Mouse (Mus musculus) cortical plate, adult 2 months (tissue): Measurements from ENCODE around the gene Pbx2. TPM values are rescaled to one million over a fixed set of nuclear protein-coding genes. Genes with fewer than 3 reads are reported as not detected.

Experiments
- H3K27ac ChIP-seq: fragments of 200-500 bp; 2 replicates; pipeline ENCODE4 v1.5.1; 2012; ENCODE audit warnings: low read length, control low read depth, inconsistent platforms; ENCODE audit not compliant: insufficient read depth
- H3K4me1 ChIP-seq: fragments of 200-500 bp; 2 replicates; pipeline ENCODE4 v1.6.1; 2011; ENCODE audit warnings: low read length; ENCODE audit not compliant: control insufficient read depth, insufficient read depth
- H3K4me3 ChIP-seq: fragments of 200-500 bp; 2 replicates; pipeline ENCODE4 v1.5.1; 2011; ENCODE audit warnings: mild to moderate bottlenecking, low read length, control low read depth; ENCODE audit not compliant: insufficient read depth
- CTCF ChIP-seq: fragments of 200-500 bp; IDR thresholded peaks from 2 replicates; pipeline ENCODE4 v1.5.1; 2011; ENCODE audit warnings: mild to moderate bottlenecking, control low read depth, low read length; ENCODE audit not compliant: insufficient read depth; ENCODE audit errors: extremely low read depth
- POLR2A ChIP-seq: fragments of 200-500 bp; IDR thresholded peaks from 2 replicates; pipeline ENCODE4 v1.6.1; 2011; ENCODE audit warnings: mild to moderate bottlenecking, low read length, control low read depth; ENCODE audit not compliant: insufficient read depth; ENCODE audit errors: extremely low read depth
- polyA plus RNA-seq: library from polyadenylated mRNA; depleted of rRNA; stranded (reverse); fragments of >200 nt; gene quantifications from 2 replicates; pipeline ENCODE4 v1.2.3, GENCODE M21; 2012

The Pbx2 gene
- polyA plus RNA-seq, 1 experiment = 66.2 TPM

GRCm38 (mm10) chr17:34627093-34627942, 36.3 kb downstream of the Pbx2 start:
- Histone ChIP-seq H3K4me3 (peak overlapping the region; percentile 75), H3K4me1 (peaks cover 5% of the 10 kb centered on the region; the same call in 1 of the 2 replicates), H3K27ac (peak overlapping the region; percentile 97)
- TF ChIP-seq POLR2A = peak; percentile 81
- TF ChIP-seq CTCF = no peak

- no peak for TF ChIP-seq CTCF
- Histone ChIP-seq H3K4me3 (peak within 1 kb of the TSS; percentile 75), H3K27ac (peak within 1 kb of the TSS; percentile 97), H3K4me1 (peaks cover 5% of the 10 kb centered on the region; the same call in 1 of the 2 replicates)
Observed at GRCm38 (mm10) chr17:34627943-34628643, 37.0 kb downstream of the Pbx2 start, which contains the start of gene Ppt2. Gene Ppt2 (minus strand): TSS chr17:34628510.

GRCm38 (mm10) chr17:34628644-34628967, 37.5 kb downstream of the Pbx2 start:
- Histone ChIP-seq H3K4me1 (peaks cover 5% of the 10 kb centered on the region; the same call in 1 of the 2 replicates), H3K4me3 (peak overlapping the region; percentile 75), H3K27ac (peak overlapping the region; percentile 97; the same call in 1 of the 2 replicates)
- no peak for TF ChIP-seq POLR2A
- no peak for TF ChIP-seq CTCF

GRCm38 (mm10) chr17:34629221-34629751, 38.2 kb downstream of the Pbx2 start, which contains the start of gene Prrt1:
Gene Prrt1 (plus strand): TSS chr17:34629533.
- H3K4me1 ChIP-seq = peaks cover 5% of the 10 kb centered on the region; the same call in 1 of the 2 replicates
- peak within 1 kb of the TSS; percentile 75 for H3K4me3 ChIP-seq
- TF ChIP-seq CTCF (no peak), POLR2A (peak; percentile 70)
- peak within 1 kb of the TSS; percentile 97 for H3K27ac ChIP-seq

- Histone ChIP-seq H3K27ac (peak overlapping the region; percentile 62), H3K4me1 (peaks cover 5% of the 10 kb centered on the region; the same call in 1 of the 2 replicates), H3K4me3 (peak overlapping the region; percentile 75)
- TF ChIP-seq POLR2A = no peak
- TF ChIP-seq CTCF = no peak
Observed at GRCm38 (mm10) chr17:34629796-34630603, 38.9 kb downstream of the Pbx2 start.

- peaks cover 5% of the 10 kb centered on the region; the same call in 1 of the 2 replicates for H3K4me1 ChIP-seq
- peak overlapping the region; percentile 75 for H3K4me3 ChIP-seq
- peak overlapping the region; percentile 94 for H3K27ac ChIP-seq
- TF ChIP-seq POLR2A (no peak), CTCF (no peak)
Observed at GRCm38 (mm10) chr17:34630761-34631301, 39.8 kb downstream of the Pbx2 start.

- no peak for TF ChIP-seq CTCF
- no peak for TF ChIP-seq POLR2A
- H3K4me1 ChIP-seq = peaks cover 5% of the 10 kb centered on the region; the same call in 1 of the 2 replicates
- H3K27ac ChIP-seq = peak overlapping the region; percentile 21
- H3K4me3 ChIP-seq = peak overlapping the region; percentile 75
Observed at GRCm38 (mm10) chr17:34631647-34632046, 40.6 kb downstream of the Pbx2 start.

GRCm38 (mm10) chr17:34632261-34632691, 41.2 kb downstream of the Pbx2 start:
- TF ChIP-seq CTCF = no peak
- TF ChIP-seq POLR2A = peak; percentile 64; the same call in 1 of the 2 replicates
- peak overlapping the region; percentile 75 for H3K4me3 ChIP-seq
- peaks cover 5% of the 10 kb centered on the region; the same call in 1 of the 2 replicates for H3K4me1 ChIP-seq
- peak overlapping the region; percentile 50; the same call in 1 of the 2 replicates for H3K27ac ChIP-seq
